Mouse (Mus musculus): ENCODE measurements at regions not wholly inside any gene's neighbourhood (a gene's known extent, or its start where the extent isn't known, plus 50 kb on each side); places are given as distances from the start of the nearest gene placed in this dataset.

DNA sequence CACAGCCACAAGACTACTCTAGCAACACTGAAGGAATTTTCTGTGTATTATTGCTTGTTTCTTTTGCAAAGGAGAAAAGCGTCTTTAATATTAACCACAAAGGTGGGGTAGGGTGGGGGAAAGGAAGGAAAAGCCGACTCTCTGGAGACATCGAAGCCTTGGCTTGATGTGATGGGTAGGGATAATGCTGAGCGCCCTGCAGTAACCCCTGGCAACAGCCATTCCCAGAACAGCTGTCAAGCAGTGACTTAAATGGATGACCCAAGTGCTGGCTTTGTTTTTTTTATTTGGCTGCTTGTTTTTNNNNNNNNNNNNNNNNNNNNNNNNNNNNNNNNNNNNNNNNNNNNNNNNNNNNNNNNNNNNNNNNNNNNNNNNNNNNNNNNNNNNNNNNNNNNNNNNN, 51.6 kb upstream of the Klf7 start:
- WGBS = 77% methylated on average over 4 of the region's 4 CpGs
- H3K27ac ChIP-seq (replicated peaks; ENCODE audit: insufficient read depth, low read depth, low read length) = no peak overlapping the region

DNA sequence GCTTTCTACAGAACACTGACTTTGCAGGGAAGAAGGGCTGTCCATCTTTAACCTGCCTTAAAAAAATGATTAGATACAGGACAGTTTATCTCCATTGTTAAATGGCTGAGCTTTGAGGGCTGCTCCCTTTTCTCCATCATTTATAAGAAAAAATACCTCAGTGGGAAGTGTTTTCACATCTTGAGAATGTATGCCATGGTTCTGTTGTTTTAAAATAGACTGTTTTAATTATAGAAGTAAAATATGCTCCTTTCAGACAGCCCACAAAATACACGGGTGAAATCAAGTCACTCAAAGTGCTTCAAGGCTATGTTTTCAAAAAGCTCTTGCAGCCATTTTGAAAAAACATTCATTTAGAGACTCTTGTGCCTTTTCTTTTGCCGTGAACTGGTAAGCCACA, 50.0 kb upstream of the Klf7 start:
- Histone ChIP-seq H3K36me3 (ENCODE audit: control insufficient read depth, insufficient read depth, low read length) (no peaks in the 10 kb centered on the region), H3K27ac (replicated peaks; ENCODE audit: insufficient read depth, low read depth, low read length) (no peak overlapping the region), H3K9ac (ENCODE audit: low read depth, low read length) (no peak overlapping the region), H3K79me2 (ENCODE audit: control insufficient read depth, insufficient read depth, low read length) (no peaks in the 10 kb centered on the region), H3K4me3 (ENCODE audit: insufficient read depth, low read depth, low read length) (no peak overlapping the region), H3K4me1 (ENCODE audit: control insufficient read depth, insufficient read depth, low read length) (no peaks in the 10 kb centered on the region), H3K27me3 (ENCODE audit: control insufficient read depth, insufficient read depth, low read length) (no peaks in the 10 kb centered on the region)
- TF ChIP-seq CTCF (IDR thresholded peaks at IDR 0.05; ENCODE audit: low read depth, low read length) = no peak
- TF ChIP-seq POLR2A (IDR thresholded peaks at IDR 0.05; ENCODE audit: extremely low read depth, insufficient read depth, low read length) = no peak
- DNase-seq (ENCODE audit: extremely low read depth, low read depth, low spot score) = no peak
- 76% methylated on average over 2 of the region's 2 CpGs for WGBS

More for the DNA sequence above, 51.6 kb upstream of the Klf7 start:
- Histone ChIP-seq H3K79me2 (ENCODE audit: control insufficient read depth, insufficient read depth, low read length) (no peaks in the 10 kb centered on the region), H3K4me1 (ENCODE audit: control insufficient read depth, insufficient read depth, low read length) (no peaks in the 10 kb centered on the region), H3K27me3 (ENCODE audit: control insufficient read depth, insufficient read depth, low read length) (no peaks in the 10 kb centered on the region), H3K9ac (ENCODE audit: low read depth, low read length) (no peak overlapping the region), H3K36me3 (ENCODE audit: control insufficient read depth, insufficient read depth, low read length) (no peaks in the 10 kb centered on the region), H3K4me3 (ENCODE audit: insufficient read depth, low read depth, low read length) (no peak overlapping the region)
- no peak for DNase-seq (ENCODE audit: extremely low read depth, low read depth, low spot score)
- TF ChIP-seq CTCF (IDR thresholded peaks at IDR 0.05; ENCODE audit: low read depth, low read length) = no peak
- no peak for TF ChIP-seq POLR2A (IDR thresholded peaks at IDR 0.05; ENCODE audit: extremely low read depth, insufficient read depth, low read length)

All from liver, adult 2 months (tissue).